Mouse (Mus musculus) hindbrain, postnatal 0 days (tissue): ENCODE data around the gene Capn6. TPM values are rescaled to one million over a fixed set of nuclear protein-coding genes. Genes with fewer than 3 reads are reported as not detected.
A peak's percentile ranks its signal among the peaks of the same experiment; 100 is the strongest.

Experiments
- ATAC-seq: fragments of 200-750 bp; cut with Nextera tagmentation; 2 replicates; pipeline ENCODE4 v1.8.0; 2017; ENCODE audit warnings: mild to moderate bottlenecking, moderate TSS enrichment, moderate library complexity
- DNase-seq: peaks from one replicate; pipeline ENCODE4 v3.0.0-alpha.2; 2015; ENCODE audit warnings: low spot score
- H3K27ac ChIP-seq: fragments of 300-500 bp; sonication (generic); 2 replicates; pipeline ENCODE4 v1.5.1; 2014; ENCODE audit warnings: mild to moderate bottlenecking
- H3K27me3 ChIP-seq: fragments of 300-500 bp; sonication (generic); 2 replicates; pipeline ENCODE4 v1.6.1; 2014; ENCODE audit warnings: low read length, mixed read lengths; ENCODE audit not compliant: insufficient read depth
- H3K36me3 ChIP-seq: fragments of 300-500 bp; sonication (generic); 2 replicates; pipeline ENCODE4 v1.6.1; 2014; ENCODE audit warnings: low read length, mixed read lengths; ENCODE audit not compliant: insufficient read depth
- H3K4me1 ChIP-seq: fragments of 300-500 bp; sonication (generic); 2 replicates; pipeline ENCODE4 v1.6.1; 2014; ENCODE audit warnings: antibody characterized with exemption, low read length, mixed read lengths; ENCODE audit not compliant: insufficient read depth
- H3K4me2 ChIP-seq: fragments of 300-500 bp; sonication (generic); 2 replicates; pipeline ENCODE4 v1.6.1; 2014; ENCODE audit warnings: low read depth, mild to moderate bottlenecking, low read length, moderate library complexity, mixed read lengths
- H3K4me3 ChIP-seq: fragments of 300-500 bp; sonication (generic); 2 replicates; pipeline ENCODE4 v1.5.1; 2014; ENCODE audit warnings: low read length
- H3K9ac ChIP-seq: fragments of 300-500 bp; sonication (generic); replicated peaks from 2 replicates; pipeline ENCODE4 v1.6.1; 2014; ENCODE audit warnings: mild to moderate bottlenecking, low read length, moderate library complexity, mixed read lengths
- H3K9me3 ChIP-seq: fragments of 300-500 bp; sonication (generic); 2 replicates; pipeline ENCODE4 v1.6.1; 2016; ENCODE audit warnings: low read length, mixed read lengths
- CTCF ChIP-seq: IDR thresholded peaks from 2 replicates; pipeline ENCODE4 v1.5.1; 2016; ENCODE audit warnings: antibody characterized with exemption, control low read depth, low read depth
- WGBS: fragments of 180-500 bp; shearing (Covaris S2); extraction: QIAGEN DNeasy Blood & Tissue Kit; methylation state at CpG from one replicate; pipeline ENCODE4 v1.1.7; 2014; 5-methylcytosine and 5-hydroxymethylcytosine counted together
- polyA plus RNA-seq: library from polyadenylated mRNA; unstranded; fragments of >200 nt; fragmentation: Nextera tagmentation; extraction: Ambion mirVana; gene quantifications from 2 replicates; pipeline ENCODE4 v1.2.1, GENCODE M21; 2015
- total RNA-seq: library from RNA; depleted of rRNA; stranded (reverse); fragments of >200 nt; gene quantifications from 2 replicates; pipeline ENCODE4 v1.2.3, GENCODE M21; 2014; rRNA removed

Gene Capn6
- total RNA-seq (2.0 and 3.0 TPM in 2 replicates), polyA plus RNA-seq (1.5 and 1.8 TPM in 2 replicates)

- DNase-seq (no peak), ATAC-seq (no peak)
- no peaks in the 10 kb centered on the region for H3K9me3 ChIP-seq
- H3K4me2 ChIP-seq, result no peak within 1 kb of the TSS
- WGBS, result 67% methylated on average over 4 of the region's 4 CpGs
- no peaks in the 10 kb centered on the region for H3K36me3 ChIP-seq
- no peaks in the 10 kb centered on the region for H3K4me1 ChIP-seq
- H3K27me3 ChIP-seq, result no peaks in the 10 kb centered on the region
- no peak within 1 kb of the TSS for H3K4me3 ChIP-seq
- H3K9ac ChIP-seq, result no peak within 1 kb of the TSS
- TF ChIP-seq CTCF, result no peak
- H3K27ac ChIP-seq, result no peak within 1 kb of the TSS
Measured at GRCm38 (mm10) chrX:143827212-143827611, at the start of gene Capn6. Gene Capn6, minus strand, starts transcription at chrX:143827414.

DNA sequence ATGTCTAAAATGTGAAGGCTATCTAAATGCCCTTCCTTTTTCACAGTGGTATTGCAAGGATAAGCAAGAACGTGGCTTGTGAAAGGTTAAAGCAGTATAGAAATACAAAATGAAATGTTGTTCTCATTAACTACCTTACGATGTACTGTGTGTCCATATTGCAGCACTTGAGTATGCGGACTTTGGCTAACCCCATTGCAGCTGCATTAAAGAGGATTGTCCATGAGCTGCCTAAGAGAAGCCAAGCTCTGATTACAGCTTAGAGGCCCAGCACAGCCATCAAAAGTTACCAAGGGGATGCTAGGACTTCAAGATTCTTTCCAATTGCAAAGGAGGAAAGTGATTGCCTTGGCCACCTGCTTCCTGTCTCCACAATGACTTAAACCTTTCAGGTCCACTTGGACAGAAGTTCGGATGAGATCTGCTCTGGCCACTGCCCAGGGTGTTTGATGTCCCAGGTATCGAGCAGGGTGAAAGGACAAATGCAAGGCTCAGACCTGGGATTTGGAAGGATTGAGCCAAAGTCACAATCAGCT, 40.0 kb upstream of the Capn6 start:
- no peak overlapping the region for H3K9ac ChIP-seq
- DNase-seq (no peak), ATAC-seq (no peak)
- no peak for TF ChIP-seq CTCF
- H3K4me1 ChIP-seq, result no peaks in the 10 kb centered on the region
- H3K9me3 ChIP-seq, result no peaks in the 10 kb centered on the region
- no peaks in the 10 kb centered on the region for H3K27me3 ChIP-seq
- WGBS, result 85% methylated on average over 5 of the region's 5 CpGs
- no peaks in the 10 kb centered on the region for H3K36me3 ChIP-seq
- H3K4me2 ChIP-seq, result no peak overlapping the region
- no peak overlapping the region for H3K4me3 ChIP-seq
- no peak overlapping the region for H3K27ac ChIP-seq

- Histone ChIP-seq H3K9me3 (no peaks in the 10 kb centered on the region), H3K27me3 (no peaks in the 10 kb centered on the region), H3K9ac (no peak overlapping the region), H3K4me3 (no peak overlapping the region), H3K36me3 (no peaks in the 10 kb centered on the region), H3K4me2 (no peak overlapping the region), H3K27ac (no peak overlapping the region), H3K4me1 (no peaks in the 10 kb centered on the region)
- DNase-seq (no peak), ATAC-seq (no peak)
- TF ChIP-seq CTCF, result no peak
- WGBS, result 75% methylated on average over 3 of the region's 3 CpGs
Measured at GRCm38 (mm10) chrX:143851351-143851750, 24.1 kb upstream of the Capn6 start.

DNA sequence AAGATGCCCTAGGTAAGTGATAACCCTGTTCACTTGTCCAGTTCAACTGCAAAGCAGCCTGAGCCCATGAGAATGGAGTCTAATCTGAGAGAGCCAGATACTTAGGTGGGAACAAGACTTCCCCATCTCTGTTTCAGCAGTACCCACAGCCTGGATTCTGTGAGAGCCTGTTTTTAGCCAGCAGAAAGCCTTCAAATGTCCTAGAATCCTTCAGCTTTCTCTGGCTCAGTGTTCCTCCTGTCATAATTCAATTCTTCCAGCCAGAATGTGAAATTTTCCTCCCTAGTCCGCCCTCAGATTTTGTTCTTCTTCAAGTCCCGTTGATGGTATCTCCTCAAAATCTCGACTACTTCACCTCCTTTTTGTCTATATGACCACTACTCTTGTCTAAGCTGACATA, 22.8 kb upstream of the Capn6 start:
- DNase-seq (no peak), ATAC-seq (no peak)
- 71% methylated on average over 3 of the region's 3 CpGs for WGBS
- no peak for TF ChIP-seq CTCF
- H3K27ac ChIP-seq, result no peak overlapping the region
- H3K4me1 ChIP-seq, result no peaks in the 10 kb centered on the region
- H3K36me3 ChIP-seq, result no peaks in the 10 kb centered on the region
- H3K4me3 ChIP-seq, result no peak overlapping the region
- H3K9me3 ChIP-seq, result no peaks in the 10 kb centered on the region
- no peak overlapping the region for H3K9ac ChIP-seq
- H3K27me3 ChIP-seq, result no peaks in the 10 kb centered on the region
- no peak overlapping the region for H3K4me2 ChIP-seq

DNA sequence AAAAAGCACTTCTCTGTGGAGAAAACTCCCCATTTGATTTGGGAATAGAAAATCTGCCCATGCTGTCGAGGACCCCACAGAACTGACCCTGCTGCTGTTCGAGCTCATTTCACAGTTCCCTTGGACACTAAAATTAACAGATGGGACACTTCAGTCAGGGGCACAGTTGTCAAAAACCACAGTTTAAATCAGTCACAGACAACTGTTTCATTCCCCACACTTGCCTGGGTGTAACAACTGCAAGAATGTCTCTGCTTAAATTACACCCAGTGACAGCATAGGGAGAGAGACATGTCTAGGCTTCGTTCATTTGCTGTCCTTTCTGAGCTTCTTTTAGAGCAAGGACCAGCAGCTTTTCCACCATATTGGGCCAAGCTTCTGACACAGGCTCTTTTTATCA, 19.4 kb upstream of the Capn6 start:
- 75% methylated on average over 3 of the region's 3 CpGs for WGBS
- H3K27me3 ChIP-seq, result no peaks in the 10 kb centered on the region
- no peaks in the 10 kb centered on the region for H3K9me3 ChIP-seq
- H3K4me1 ChIP-seq, result no peaks in the 10 kb centered on the region
- DNase-seq, result no peak
- no peak for TF ChIP-seq CTCF
- no peak overlapping the region for H3K9ac ChIP-seq
- ATAC-seq, result no peak
- no peak overlapping the region for H3K4me3 ChIP-seq
- H3K4me2 ChIP-seq, result no peak overlapping the region
- no peaks in the 10 kb centered on the region for H3K36me3 ChIP-seq
- no peak overlapping the region for H3K27ac ChIP-seq

DNA sequence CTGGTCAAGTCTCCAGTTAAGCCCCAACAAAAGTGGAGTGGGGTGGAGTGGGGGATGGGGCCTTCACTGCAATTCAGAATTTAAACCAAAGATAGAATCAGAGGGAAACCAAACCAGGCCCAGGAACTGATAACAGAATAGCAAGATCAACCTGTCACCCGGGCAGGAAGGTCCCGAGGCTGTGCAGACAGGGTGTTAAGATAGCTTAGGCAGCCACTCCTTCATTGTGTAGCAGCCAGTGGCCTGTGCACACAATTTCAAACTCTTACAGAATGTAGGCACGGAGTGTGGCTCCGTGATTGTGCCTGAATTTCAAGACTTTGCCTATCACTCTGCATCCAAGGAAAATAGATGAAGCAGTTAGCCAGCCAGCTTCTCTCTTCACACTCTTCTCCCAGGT, 693 bp downstream of the Capn6 start:
- 80% methylated on average over 4 of the region's 4 CpGs for WGBS

GRCm38 (mm10) chrX:143818961-143819360, 8.3 kb downstream of the Capn6 start:
- TF ChIP-seq CTCF, result peak; percentile 44
- H3K27ac ChIP-seq, result no peak overlapping the region
- 95% methylated on average over 2 of the region's 2 CpGs for WGBS
- H3K27me3 ChIP-seq, result no peaks in the 10 kb centered on the region
- no peak overlapping the region for H3K4me2 ChIP-seq
- H3K9ac ChIP-seq, result no peak overlapping the region
- H3K4me3 ChIP-seq, result no peak overlapping the region
- peak; percentile 34 for DNase-seq
- H3K4me1 ChIP-seq, result no peaks in the 10 kb centered on the region
- H3K9me3 ChIP-seq, result no peaks in the 10 kb centered on the region
- ATAC-seq, result no peak
- no peaks in the 10 kb centered on the region for H3K36me3 ChIP-seq

More for the DNA sequence above, 693 bp downstream of the Capn6 start:
- no peak overlapping the region for H3K27ac ChIP-seq
- H3K9ac ChIP-seq, result no peak overlapping the region
- DNase-seq (no peak), ATAC-seq (no peak)
- no peaks in the 10 kb centered on the region for H3K9me3 ChIP-seq
- H3K4me3 ChIP-seq, result no peak overlapping the region
- no peaks in the 10 kb centered on the region for H3K27me3 ChIP-seq
- no peak for TF ChIP-seq CTCF
- H3K4me2 ChIP-seq, result no peak overlapping the region
- H3K36me3 ChIP-seq, result no peaks in the 10 kb centered on the region
- H3K4me1 ChIP-seq, result no peaks in the 10 kb centered on the region
